Mouse (Mus musculus) kidney, postnatal 0 days (tissue): ENCODE data around the gene Klf3. TPM values are rescaled to one million over a fixed set of nuclear protein-coding genes. Genes with fewer than 3 reads are reported as not detected.
A peak's percentile ranks its signal among the peaks of the same experiment; 100 is the strongest.

Experiments
- ATAC-seq: fragments of 200-750 bp; cut with Nextera tagmentation; replicated peaks from 2 replicates; pipeline ENCODE4 v1.8.0; 2017; ENCODE audit warnings: low read depth, moderate number of reproducible peaks, moderate TSS enrichment, moderate library complexity; ENCODE audit not compliant: low FRiP score
- DNase-seq: peaks from one replicate; pipeline ENCODE4 v3.0.0-alpha.2; 2016; ENCODE audit warnings: low spot score
- H3K27ac ChIP-seq: fragments of 300-500 bp; sonication (generic); 2 replicates; pipeline ENCODE4 v1.5.1; 2014; ENCODE audit warnings: mild to moderate bottlenecking
- H3K27me3 ChIP-seq: fragments of 300-500 bp; sonication (generic); 2 replicates; pipeline ENCODE4 v1.6.1; 2014; ENCODE audit warnings: low read length, mixed read lengths; ENCODE audit not compliant: insufficient read depth
- H3K36me3 ChIP-seq: fragments of 300-500 bp; sonication (generic); 2 replicates; pipeline ENCODE4 v1.6.1; 2014; ENCODE audit warnings: low read length, mixed read lengths; ENCODE audit not compliant: insufficient read depth
- H3K4me1 ChIP-seq: fragments of 300-500 bp; sonication (generic); replicated peaks from 2 replicates; pipeline ENCODE4 v1.6.1; 2014; ENCODE audit warnings: antibody characterized with exemption, low read length, mixed read lengths; ENCODE audit not compliant: insufficient read depth
- H3K4me2 ChIP-seq: fragments of 300-500 bp; sonication (generic); 2 replicates; pipeline ENCODE4 v1.6.1; 2014; ENCODE audit warnings: mild to moderate bottlenecking, low read length, moderate library complexity, mixed read lengths
- H3K4me3 ChIP-seq: fragments of 300-500 bp; sonication (generic); replicated peaks from 2 replicates; pipeline ENCODE4 v1.5.1; 2014; ENCODE audit warnings: low read depth, low read length
- H3K9ac ChIP-seq: fragments of 300-500 bp; sonication (generic); 2 replicates; pipeline ENCODE4 v1.6.1; 2014; ENCODE audit warnings: low read depth, low read length
- H3K9me3 ChIP-seq: fragments of 300-500 bp; sonication (generic); replicated peaks from 2 replicates; pipeline ENCODE4 v1.6.1; 2016; ENCODE audit warnings: low read length, inconsistent platforms, mixed read lengths
- CTCF ChIP-seq: IDR thresholded peaks from 2 replicates; pipeline ENCODE4 v1.5.1; 2016; ENCODE audit warnings: antibody characterized with exemption, low read depth, mild to moderate bottlenecking, moderate library complexity
- WGBS: fragments of 180-500 bp; shearing (Covaris S2); extraction: QIAGEN DNeasy Blood & Tissue Kit; methylation state at CpG from one replicate; pipeline ENCODE4 v1.1.7; 2014; 5-methylcytosine and 5-hydroxymethylcytosine counted together
- polyA plus RNA-seq: library from polyadenylated mRNA; unstranded; fragments of >200 nt; fragmentation: Nextera tagmentation; extraction: Ambion mirVana; gene quantifications from 2 replicates; pipeline ENCODE4 v1.2.1, GENCODE M21; 2015

Gene Klf3
- polyA plus RNA-seq, 1 experiment from 2014 or later, result 65.6 TPM

DNA sequence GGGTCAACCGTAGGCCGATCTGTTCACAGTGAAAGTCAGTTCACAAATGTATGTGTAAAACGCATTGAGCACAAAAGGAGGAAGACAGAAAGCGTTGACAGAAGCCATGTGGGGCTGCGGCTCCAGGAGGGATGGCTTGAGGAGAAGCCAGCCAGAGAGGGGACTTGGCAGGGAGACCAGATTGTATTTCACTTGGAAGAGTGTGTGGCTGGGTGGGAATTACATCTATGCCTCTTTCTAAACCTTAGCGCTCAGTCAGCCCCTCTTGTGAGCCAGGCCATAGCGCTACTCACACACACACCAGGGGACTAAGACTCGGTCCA lies 13.7 kb downstream of the Klf3 start:
- H3K4me3 ChIP-seq, result no peak overlapping the region
- H3K9me3 ChIP-seq, result no peaks in the 10 kb centered on the region
- DNase-seq (peak; percentile 85), ATAC-seq (no peak)
- H3K27me3 ChIP-seq, result no peaks in the 10 kb centered on the region
- no peak overlapping the region for H3K4me2 ChIP-seq
- H3K9ac ChIP-seq, result no peak overlapping the region
- peaks cover 33% of the 10 kb centered on the region for H3K36me3 ChIP-seq
- 32% methylated on average over 8 of the region's 8 CpGs for WGBS
- H3K4me1 ChIP-seq, result peaks cover 22% of the 10 kb centered on the region
- no peak for TF ChIP-seq CTCF
- no peak overlapping the region for H3K27ac ChIP-seq

DNA sequence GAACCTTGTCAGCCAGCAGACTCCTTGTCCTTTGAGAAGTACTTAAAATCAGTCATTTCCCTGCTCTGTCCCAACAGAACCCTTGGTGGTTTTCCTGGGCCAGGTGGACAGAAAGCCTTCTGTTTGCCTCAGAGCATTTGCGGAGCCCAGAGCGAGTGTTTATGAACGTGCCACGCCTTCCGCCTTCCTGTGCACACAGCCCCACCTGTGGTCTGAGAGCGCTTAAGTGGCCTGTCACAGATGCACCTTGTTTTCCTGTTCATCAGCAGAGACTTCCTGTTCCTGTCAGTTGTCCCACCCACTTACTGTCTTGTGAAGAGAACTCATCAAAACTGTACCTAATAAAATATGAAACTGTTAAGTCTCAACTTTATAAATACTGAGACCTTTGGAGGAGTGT lies 16.2 kb downstream of the Klf3 start:
- no peak overlapping the region for H3K9ac ChIP-seq
- peaks cover 4% of the 10 kb centered on the region; the same call in 1 of the 2 replicates for H3K4me1 ChIP-seq
- WGBS, result 74% methylated on average over 6 of the region's 6 CpGs
- H3K36me3 ChIP-seq, result peaks cover 56% of the 10 kb centered on the region
- ATAC-seq (no peak), DNase-seq (no peak)
- H3K27ac ChIP-seq, result no peak overlapping the region
- H3K4me2 ChIP-seq, result no peak overlapping the region
- no peaks in the 10 kb centered on the region for H3K9me3 ChIP-seq
- H3K4me3 ChIP-seq, result no peak overlapping the region
- TF ChIP-seq CTCF, result no peak
- no peaks in the 10 kb centered on the region for H3K27me3 ChIP-seq

DNA sequence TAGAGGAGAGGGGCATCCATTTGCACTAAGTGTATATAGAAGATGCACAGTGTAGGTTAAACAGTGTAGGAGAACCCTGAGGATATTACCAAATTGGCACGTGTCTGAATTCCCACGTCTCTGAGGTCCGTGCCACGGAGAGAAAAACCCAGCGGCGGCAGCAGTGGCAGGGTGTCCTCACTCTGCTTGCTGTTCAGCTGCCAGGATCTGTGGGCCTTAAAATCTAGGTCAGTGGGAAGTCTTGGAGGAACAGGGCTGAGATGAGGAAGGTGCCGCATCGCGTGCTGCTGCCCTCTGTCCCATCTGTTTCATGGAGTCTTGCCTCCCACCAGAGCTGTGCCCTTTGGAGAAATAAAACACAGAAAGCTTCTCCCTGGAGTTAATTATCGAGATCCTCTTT lies 16.9 kb downstream of the Klf3 start:
- Histone ChIP-seq H3K9ac (no peak overlapping the region), H3K27ac (no peak overlapping the region), H3K4me1 (peaks cover 4% of the 10 kb centered on the region; the same call in 1 of the 2 replicates), H3K4me2 (no peak overlapping the region), H3K4me3 (no peak overlapping the region), H3K36me3 (peaks cover 57% of the 10 kb centered on the region), H3K9me3 (no peaks in the 10 kb centered on the region), H3K27me3 (no peaks in the 10 kb centered on the region)
- ATAC-seq (no peak), DNase-seq (no peak)
- no peak for TF ChIP-seq CTCF
- 87% methylated on average over 10 of the region's 10 CpGs for WGBS

DNA sequence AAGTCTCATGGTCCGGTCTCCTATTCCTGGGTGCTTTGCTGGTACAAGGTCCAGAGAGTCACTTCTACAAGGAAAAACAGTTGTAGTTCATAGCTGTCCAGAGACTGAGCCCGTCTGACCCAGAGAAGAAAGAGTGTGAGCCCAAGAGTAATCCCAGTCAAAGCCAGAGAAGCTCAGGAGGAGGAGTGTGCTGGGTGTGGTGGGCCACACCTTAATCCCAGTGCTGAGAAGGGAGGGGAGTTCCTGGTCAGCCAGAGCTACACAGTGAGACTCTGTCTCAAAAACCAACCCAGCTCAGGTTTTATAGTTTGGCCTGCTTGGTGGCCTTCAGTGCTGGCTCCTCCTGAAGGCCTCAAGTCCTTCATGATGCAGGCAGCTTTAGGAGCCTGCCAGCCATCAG lies 18.1 kb downstream of the Klf3 start:
- H3K4me3 ChIP-seq, result no peak overlapping the region
- H3K27me3 ChIP-seq, result no peaks in the 10 kb centered on the region
- WGBS, result 92% methylated on average over 2 of the region's 2 CpGs
- no peak for DNase-seq
- no peak for TF ChIP-seq CTCF
- H3K9ac ChIP-seq, result no peak overlapping the region
- H3K4me2 ChIP-seq, result no peak overlapping the region
- no peak overlapping the region for H3K27ac ChIP-seq
- no peaks in the 10 kb centered on the region for H3K9me3 ChIP-seq
- H3K4me1 ChIP-seq, result peaks cover under 1% of the 10 kb centered on the region; the same call in 1 of the 2 replicates
- H3K36me3 ChIP-seq, result peaks cover 66% of the 10 kb centered on the region
- no peak for ATAC-seq

DNA sequence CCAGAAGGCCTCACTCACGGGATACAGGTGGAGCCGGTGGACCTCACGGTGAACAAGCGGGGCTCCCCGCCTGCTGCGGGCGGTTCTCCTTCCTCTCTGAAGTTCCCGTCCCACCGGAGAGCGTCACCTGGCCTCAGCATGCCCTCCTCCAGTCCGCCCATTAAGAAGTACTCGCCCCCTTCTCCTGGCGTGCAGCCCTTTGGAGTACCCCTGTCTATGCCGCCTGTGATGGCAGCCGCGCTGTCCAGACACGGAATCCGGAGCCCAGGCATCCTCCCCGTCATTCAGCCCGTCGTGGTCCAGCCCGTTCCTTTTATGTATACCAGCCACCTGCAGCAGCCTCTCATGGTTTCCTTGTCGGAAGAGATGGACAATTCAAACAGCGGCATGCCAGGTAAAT lies 18.8 kb downstream of the Klf3 start:
- Histone ChIP-seq H3K27me3 (no peaks in the 10 kb centered on the region), H3K36me3 (peaks cover 69% of the 10 kb centered on the region), H3K4me3 (no peak overlapping the region), H3K9me3 (no peaks in the 10 kb centered on the region), H3K4me2 (no peak overlapping the region), H3K4me1 (no peaks in the 10 kb centered on the region), H3K27ac (no peak overlapping the region), H3K9ac (no peak overlapping the region)
- 92% methylated on average over 24 of the region's 24 CpGs for WGBS
- TF ChIP-seq CTCF, result no peak
- ATAC-seq (no peak), DNase-seq (no peak)

DNA sequence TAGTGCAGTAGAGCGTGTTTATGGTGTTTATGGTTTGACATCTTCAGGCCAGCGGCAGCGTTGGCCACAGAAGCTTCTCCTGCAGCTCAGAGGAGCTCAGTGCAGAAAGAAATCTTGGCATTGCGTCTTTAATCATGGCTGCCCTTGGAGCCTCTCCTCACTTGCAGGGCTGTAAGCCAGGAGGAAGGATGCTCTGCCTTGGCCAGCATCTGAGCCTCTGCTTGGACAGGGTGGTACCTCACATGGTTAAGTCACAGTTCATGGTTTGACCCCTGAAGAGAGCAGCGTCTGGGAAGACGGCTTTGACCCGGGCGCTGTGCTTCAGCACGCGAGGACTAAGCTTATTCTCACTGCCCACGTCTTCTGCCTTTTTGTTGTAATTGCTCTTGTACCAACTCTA lies 20.2 kb downstream of the Klf3 start:
- no peak overlapping the region for H3K4me2 ChIP-seq
- ATAC-seq (no peak), DNase-seq (no peak)
- no peaks in the 10 kb centered on the region for H3K4me1 ChIP-seq
- no peak for TF ChIP-seq CTCF
- no peaks in the 10 kb centered on the region for H3K9me3 ChIP-seq
- H3K36me3 ChIP-seq, result peaks cover 75% of the 10 kb centered on the region
- no peaks in the 10 kb centered on the region for H3K27me3 ChIP-seq
- no peak overlapping the region for H3K9ac ChIP-seq
- no peak overlapping the region for H3K27ac ChIP-seq
- H3K4me3 ChIP-seq, result no peak overlapping the region
- 93% methylated on average over 11 of the region's 11 CpGs for WGBS

DNA sequence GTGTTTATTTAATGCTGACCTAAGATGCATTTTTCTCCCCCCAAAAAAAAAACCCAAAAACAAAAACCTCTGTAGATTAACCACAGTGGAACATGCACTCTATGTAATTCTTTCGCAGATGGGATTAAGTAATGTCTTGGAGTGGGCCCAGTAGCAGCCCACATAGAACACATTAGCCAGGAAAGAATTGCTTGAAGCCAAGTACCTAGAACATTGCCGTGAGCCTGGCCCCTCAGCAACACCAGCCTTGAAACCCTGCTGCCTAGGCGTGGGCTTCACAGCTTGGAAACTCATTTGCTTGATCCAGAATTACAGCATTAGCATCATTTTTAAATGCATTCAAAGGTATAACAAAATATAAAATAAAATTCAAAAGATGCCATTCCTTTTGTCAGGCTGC lies 21.6 kb downstream of the Klf3 start:
- Histone ChIP-seq H3K36me3 (peaks cover 78% of the 10 kb centered on the region), H3K9ac (no peak overlapping the region), H3K4me1 (no peaks in the 10 kb centered on the region), H3K4me3 (no peak overlapping the region), H3K4me2 (no peak overlapping the region), H3K27me3 (no peaks in the 10 kb centered on the region), H3K27ac (no peak overlapping the region), H3K9me3 (no peaks in the 10 kb centered on the region)
- no peak for TF ChIP-seq CTCF
- WGBS, result 89% methylated on average over 3 of the region's 3 CpGs
- ATAC-seq (no peak), DNase-seq (no peak)
